Mouse (Mus musculus) thymus, postnatal 36 days (tissue): Measurements from ENCODE around the gene Arpc1a.
"Not testable (repeated sequence)": the region's sequence is repeated elsewhere in the genome, so short reads cannot be mapped to it uniquely, and the experiment has no call there.

Source experiments
- DNase-seq, 2 experiments: peaks; one replicate each; pipeline ENCODE4 v3.0.0; 2022; ENCODE audit warnings: mixed read lengths in 2 of 2

Arpc1a gene

DNA sequence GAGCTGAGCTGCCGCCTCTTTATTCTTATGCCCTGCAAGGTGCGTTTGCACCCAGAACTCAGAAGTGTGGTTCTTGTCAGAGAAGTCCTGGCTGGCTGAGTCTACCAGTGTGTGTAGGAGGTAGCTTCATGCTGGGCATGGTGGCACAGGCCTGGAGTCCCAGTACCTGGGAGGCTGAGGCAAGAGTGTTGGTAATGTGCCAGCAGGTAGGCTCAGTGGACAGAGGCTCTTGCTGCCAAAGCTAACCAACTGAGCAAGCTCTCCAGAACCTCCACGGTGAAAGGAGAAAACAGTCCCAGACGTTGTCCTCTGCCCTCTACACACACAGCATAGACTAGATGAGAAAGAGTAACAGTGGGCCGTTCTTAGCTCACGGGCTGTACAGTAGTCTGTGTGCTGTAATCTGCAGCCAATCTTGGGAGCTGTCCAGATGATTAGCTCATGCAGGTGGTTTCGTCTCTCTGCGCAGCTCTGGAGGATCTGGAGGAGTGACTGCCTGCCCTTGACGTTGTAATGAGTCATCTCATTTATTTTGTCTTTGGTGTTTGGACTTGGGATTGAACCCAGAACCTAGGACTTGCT is 22.2 kb downstream of the Arpc1a start:
- DNase-seq = no peak

DNA sequence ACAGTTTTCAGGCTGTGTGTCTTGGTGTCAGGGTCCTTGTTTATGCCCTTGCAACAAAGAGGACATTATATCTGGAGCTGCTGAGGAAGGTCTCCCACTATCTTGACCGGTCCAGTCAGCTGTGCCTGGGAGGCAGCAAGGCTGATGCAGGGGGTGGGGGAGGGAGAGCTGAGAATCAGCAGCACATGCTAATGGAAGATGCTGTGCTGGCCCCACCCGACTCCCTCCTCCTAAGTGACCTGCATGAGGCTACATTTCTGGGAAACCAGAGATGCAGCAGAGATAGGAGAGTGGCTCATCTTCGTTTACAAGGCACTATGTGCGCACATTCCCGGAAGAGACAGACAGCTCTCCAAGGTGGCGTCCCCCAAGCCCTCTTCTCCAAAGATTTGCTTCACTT is 26.8 kb downstream of the Arpc1a start:
- no peak for DNase-seq

DNA sequence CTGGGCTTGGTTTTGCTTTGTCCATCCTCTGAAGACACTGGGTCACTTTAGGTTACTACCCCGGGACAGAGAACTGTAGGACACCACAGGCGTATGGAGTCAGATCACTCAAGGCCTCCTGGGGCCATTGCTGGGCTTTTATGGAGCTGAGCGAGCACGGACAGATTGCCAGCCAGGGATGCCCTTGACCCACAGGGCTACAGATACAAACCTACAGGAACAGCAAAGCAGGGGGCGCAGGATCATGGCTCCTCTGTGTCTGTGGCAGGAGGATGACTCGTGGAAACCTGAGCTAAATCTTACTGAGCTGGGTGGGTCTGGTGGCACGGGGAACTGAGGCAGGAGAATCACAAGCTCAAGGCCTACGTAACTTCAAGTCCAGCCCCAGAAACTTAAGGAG is 28.9 kb downstream of the Arpc1a start:
- DNase-seq = no peak

DNA sequence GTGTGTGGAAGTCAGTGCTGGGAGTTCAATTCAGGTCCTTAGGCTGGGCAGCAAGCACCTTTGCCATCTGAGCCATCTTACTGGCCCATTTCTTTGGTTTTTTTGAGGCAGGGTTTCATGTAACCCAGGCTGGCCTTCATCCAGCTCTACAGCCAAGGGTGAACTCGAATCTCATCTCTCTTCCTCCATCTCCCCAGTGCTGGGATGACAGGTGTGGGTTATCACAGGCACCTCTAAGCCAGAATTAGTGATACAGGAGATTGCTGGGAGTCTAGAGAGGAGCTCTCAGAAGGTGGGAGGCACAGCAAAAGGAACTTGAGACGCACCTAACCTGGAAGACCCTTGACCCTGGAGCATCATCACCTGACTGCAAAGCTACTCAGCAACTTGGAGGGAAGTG is 29.8 kb downstream of the Arpc1a start:
- DNase-seq = no peak

DNA sequence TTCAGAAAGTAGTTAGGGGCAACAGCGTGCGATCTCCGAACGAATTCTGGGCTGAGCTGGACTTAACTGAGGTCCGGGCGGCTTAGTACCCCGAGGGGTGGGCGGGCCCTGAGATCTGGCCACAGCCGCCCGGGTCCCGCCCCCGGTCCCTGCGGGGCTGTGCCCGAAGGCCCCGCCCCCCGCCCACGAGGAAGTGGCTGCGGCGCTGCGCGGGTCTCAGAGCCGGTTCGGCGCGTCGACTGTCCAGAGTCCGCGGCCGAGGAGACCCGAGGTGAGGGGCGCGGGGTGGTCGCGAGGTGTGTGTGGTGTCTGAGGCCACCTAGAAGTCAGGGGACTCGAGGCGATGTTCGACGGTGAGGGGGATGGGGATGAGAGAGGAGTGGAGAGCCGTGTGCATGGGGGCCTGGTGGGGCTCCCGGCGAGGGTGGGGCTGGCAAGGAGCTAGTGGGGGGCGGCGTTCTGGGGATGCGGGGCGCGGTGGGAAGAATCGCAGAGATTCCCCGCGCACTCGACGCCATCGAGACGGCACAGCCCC is 30.5 kb downstream of the Arpc1a start, which contains the start of gene Arpc1b:
Gene Arpc1b (plus strand): TSS at position 145 of the 535 bp plus-strand sequence.
- peak; percentile 70 to 76 for DNase-seq

DNA sequence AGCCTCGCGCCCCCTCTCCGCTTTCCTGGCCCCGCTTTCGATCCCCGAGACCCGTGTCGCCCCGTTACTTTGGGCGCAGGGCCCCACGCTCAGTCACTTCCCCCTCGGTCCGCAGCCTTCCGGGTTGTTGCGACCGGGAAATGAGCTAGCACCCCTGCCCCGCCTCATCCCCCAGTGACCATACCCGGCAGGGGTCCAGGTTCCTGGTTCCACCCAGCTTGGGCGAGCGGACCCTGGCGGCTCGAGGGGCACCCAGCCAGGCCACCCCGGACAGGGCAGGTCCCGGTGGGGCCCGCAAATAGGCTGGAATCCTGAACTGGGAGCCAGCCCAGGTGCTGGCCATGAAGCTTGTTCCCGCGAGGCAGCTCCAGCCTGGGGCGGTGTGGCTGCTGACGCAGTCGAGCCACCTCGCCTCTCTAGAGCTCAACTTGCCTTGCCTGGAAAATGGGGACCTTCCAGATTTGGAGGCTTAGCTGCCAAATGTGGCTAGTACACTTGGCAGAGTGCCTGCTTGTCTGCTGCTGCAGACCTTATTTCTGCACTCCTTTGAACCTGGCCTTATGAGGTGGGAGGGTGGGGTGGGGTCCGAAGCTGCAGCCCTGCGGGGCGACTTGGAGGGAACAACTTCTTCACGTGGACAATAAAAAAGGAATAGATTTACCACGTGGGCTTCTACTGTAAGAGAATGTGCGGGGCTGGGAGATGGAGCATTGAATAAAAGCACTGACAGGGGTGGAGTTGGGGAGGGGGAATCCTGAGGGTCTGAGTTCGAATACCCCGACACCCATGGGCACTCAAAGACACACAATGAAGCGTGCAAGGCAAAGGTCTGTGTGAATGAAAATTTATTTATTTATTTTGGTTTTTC is 31.2 kb downstream of the Arpc1a start:
- peak; percentile 69 to 76 for DNase-seq

DNA sequence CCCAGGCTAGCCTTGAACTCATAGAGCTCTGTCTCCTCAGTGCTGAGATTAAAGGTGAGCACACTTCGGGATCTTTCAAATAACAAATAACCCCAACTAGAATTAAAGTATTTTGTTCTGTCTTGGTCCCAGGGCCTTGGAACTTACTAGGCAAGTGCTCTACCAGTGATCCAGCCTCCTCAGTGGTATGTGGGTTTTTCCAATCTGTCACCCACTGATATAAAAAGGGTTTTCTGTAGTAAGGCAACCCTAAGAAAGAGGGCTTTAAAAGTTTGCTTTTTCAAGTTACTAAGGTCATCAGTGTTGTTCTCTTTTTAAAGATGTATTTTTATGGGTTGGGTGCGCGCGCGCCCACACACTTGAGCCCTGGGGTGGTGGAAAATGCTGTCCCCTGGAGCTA is 32.1 kb downstream of the Arpc1a start:
- no peak for DNase-seq

DNA sequence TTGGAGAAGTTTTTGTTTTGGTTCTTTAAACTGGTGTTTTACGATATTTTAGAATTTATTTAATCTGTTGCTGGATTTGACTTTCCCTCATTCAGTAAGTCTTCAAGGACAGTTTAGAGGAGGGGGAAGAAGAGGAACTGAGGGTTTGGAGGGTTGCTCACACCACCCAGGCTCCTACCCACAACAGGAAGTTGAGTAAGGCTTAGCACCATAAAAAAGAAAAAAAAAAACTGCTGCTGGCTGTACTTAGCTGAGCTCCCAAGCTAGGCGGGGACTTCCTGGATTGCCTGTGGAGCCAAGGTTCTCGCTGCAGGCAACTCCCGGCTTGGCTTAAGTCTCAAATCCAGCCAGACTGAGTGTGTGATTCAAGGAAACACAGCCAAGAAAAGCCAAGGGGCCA is 32.7 kb downstream of the Arpc1a start:
- peak; percentile 49 to 68 for DNase-seq

DNA sequence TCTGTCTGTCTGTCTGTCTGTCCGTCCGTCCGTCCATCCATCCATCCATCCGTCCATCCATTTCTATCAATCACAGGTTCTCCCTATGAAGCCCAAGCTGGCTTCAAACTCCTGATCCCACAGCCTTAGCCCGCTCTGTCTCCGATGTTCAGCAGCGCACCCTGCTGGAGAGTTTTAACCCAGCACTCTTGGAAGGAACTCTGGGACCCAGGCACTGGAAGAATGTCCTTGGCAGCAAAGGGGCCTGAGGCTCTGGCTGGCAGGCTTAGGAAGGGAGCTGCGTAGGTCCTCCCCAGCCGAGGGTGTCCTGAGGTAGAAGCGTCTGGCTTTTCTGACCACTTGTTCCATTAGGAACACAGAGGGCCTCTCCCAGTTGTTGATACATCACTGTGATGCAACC is 33.3 kb downstream of the Arpc1a start:
- peak; percentile 64 for DNase-seq

DNA sequence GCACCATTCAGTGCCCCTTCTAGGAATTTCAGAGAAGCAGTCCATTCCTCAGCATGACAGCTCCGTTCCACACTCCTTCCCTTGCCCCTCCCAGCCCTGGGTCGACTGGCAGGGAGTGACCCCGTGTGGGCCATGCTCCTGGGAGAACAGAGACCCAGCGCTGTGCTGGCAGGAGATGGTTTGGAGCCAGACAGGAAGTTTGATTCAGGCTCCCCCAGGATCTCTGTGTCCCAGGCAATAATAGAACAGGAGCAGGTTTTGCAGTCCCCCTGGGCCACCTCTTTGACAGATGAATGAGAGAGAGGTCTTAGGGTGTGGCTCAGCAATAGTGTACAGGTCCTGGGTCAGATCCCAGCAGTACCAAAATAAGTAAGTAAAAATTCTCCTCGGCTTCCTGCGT is 34.4 kb downstream of the Arpc1a start:
- no peak for DNase-seq

DNA sequence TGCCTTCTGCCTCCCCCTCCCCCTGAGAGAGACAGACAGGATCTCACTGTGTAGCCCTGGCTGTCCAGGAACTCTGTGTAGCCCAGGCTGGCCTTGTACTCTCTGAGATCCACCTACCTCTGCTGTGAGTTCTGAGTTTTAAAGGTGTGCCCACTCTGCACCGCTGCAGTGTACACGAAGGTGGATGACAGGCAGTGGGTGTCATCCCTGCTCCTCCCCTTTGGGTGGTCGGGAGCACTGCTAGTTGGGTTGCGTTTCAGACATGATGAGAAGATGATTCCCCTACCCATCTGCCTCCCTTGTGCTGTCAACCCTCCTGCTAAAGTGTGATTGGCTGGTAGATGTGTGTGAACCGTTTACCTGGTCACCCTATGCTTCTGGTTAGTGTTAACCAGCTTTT is 34.8 kb downstream of the Arpc1a start:
- DNase-seq = no peak

DNA sequence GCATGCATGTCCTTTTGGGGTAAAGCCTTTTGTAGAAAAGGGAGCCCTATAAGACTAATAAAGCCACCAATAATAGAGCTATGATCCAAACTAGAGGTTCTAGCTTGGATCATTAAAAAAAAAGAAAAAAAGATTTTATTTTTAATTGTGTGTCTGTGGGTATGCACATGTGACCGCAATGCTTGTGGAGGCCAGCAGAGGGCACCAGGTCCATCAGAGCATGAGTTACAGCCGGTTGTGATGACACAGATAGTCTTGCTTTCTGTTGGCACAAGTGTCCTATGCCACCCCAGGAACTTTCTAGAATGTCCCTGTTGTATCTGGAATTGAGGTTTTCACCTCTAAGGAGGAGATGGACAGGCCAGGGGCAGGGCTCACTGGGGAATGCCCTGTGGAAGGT is 35.8 kb downstream of the Arpc1a start:
- no peak for DNase-seq

DNA sequence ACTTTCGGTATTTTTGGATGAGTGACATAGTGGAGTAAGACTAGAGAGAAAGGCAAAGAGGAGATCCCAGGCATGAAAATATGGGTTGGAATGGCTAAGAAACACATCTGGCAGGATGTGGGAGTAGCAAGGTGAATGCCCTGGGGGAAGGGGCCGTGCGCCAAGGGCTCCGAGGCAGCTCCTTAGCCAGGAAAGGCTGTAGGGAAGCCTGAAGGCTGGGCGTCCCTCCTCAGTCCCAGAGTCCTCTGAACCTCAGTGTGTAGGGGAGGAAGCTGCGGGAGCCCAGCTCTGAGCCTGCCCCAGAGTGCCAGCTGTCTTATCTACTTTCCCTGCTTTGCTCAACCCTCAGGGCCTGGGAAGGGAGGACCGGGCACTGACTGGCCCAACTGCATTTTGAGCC is 37.3 kb downstream of the Arpc1a start:
- DNase-seq = no peak

DNA sequence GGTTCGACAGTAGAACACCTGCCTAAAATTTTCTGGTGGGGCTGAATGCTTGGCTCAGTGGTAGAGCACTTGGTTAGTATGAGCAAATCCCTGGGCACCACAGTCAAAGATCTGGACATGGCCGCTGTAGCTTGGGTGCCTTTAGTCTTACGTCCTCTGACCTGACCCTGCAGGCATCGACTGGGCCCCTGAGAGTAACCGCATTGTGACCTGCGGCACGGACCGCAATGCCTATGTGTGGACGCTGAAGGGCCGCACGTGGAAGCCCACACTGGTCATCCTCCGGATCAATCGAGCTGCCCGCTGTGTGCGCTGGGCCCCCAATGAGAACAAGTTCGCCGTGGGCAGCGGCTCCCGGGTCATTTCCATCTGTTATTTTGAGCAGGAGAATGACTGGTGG is 39.8 kb downstream of the Arpc1a start:
- DNase-seq = no peak

DNA sequence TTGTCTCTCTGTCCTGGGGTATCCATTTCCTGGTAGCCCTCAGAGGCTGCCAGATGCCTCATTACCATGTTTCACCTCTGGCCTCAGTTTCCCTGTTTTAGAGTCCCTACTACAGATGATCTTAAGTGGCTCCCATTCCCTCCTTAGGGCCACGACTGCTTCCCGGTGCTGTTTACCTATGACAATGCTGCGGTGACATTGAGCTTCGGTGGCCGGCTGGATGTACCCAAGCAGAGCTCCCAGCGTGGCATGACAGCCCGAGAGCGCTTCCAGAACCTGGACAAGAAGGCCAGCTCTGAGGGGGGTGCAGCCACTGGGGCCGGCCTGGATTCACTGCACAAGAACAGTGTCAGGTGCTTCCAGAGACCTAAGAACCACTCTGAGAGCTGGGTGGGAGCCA is 43.0 kb downstream of the Arpc1a start:
- no peak for DNase-seq

DNA sequence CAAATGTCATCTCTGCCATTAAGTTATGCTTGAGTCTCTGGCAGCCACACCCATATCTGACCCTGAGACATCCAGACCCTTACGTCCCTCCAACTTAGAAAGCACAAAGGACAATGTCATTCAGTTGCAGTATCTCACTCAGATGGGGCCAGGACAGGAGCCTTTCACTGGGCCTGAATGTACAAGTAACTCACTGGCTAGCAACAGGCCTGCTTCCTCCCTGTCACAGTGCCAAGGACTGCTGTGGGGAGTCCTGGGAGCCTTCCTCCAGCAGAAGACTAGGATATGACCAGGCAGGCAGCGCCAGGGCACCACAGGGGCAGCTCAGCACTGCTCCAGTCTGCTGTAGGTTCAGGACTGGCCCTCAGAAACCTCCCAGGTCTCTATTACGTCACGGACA is 45.5 kb downstream of the Arpc1a start:
- DNase-seq = no peak

DNA sequence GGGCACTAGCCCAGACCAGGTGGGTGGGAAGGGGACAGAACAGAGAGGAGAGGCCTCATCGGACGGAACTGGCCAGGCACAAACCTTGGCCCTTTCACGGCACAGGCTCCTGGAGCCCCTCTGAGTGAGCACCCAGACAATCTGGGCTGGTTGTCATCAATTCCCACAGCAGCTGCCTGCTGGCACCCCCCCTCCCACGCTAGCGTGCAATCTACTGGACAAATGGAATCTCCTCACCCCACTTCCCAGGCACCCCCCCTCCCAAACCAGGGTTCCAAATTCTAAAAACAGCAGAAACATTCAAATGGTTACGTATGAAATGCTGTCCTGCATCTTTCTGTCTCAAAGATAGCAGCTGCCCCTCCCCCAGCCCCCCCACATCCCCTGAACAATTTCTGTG is 46.1 kb downstream of the Arpc1a start:
- not testable (repeated sequence) for DNase-seq

DNA sequence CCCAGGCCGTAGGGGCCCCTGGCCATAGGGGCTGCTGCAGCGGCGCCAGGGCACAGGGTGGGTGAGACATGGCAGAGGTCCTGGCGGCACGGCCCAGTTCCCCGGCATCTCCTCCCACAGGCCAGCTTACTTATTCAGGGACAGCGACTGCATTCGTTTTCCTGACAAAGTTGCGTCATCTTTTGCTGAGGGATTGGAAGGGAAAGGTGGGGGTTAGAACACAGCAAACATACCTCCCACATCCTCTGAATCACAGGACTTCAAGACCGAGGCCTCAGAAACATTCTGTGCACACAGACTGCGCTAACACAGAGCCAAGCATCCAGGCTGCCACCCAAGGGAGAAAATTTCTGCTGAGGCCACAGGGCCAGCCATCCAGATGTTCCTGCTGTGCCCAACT is 46.6 kb downstream of the Arpc1a start:
- no peak for DNase-seq

DNA sequence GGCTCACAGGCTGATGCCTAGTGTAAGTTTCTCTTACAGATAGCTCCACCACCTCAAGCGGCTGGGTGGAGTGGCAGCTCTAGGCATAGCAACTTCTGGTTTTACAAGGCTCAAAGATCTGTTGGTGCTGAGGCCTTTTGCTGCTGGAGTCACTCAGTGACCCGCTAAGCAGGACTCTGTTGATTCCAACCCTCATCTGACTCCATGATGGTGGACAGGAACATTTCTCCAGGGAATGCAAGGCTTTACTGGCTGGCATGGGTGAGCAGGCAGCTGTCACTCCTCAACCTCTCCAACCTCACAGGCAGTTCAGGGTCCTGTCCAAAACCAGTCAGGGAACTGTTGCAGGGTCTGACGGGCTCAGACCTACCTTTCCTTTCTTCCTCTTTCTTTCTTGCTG is 47.4 kb downstream of the Arpc1a start:
- no peak for DNase-seq

DNA sequence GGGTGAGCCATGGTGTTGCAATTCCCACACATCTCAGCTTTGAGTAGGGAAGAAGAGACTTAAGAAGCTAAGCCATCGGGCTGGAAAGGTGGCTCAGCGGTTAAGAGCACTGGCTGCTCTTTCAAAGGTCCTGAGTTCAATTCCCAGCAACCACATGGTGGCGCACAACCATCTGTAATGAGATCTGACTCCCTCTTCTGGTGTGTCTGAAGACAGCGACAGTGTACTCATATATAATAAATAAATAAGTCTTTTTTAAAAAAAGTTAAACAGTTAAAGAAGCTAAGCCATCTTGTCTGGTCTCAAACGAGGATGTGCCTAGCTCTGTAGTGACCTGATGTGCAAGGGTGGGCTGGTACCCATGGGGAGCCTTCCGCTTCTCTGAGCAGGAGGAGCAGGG is 49.6 kb downstream of the Arpc1a start:
- not testable (repeated sequence) for DNase-seq

DNA sequence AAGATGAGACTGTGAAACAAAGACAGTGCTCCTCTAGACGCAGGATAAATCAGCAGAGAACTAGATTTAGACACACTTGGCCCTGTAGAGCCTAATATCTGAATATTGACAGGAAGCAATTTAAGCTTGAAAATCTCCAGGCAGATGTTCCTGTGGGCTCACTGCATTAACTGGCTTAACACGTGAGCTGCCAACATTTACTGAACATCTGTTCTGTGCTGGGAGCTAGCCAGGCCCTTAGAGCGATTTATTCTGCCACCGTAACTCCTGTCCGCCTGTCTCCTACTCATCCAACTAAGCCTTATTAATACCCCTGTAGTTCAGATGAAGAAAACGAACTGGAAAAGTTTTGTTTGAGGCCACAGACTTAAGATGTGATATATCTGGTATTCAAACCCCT is 55.2 kb downstream of the Arpc1a start:
- DNase-seq = no peak

DNA sequence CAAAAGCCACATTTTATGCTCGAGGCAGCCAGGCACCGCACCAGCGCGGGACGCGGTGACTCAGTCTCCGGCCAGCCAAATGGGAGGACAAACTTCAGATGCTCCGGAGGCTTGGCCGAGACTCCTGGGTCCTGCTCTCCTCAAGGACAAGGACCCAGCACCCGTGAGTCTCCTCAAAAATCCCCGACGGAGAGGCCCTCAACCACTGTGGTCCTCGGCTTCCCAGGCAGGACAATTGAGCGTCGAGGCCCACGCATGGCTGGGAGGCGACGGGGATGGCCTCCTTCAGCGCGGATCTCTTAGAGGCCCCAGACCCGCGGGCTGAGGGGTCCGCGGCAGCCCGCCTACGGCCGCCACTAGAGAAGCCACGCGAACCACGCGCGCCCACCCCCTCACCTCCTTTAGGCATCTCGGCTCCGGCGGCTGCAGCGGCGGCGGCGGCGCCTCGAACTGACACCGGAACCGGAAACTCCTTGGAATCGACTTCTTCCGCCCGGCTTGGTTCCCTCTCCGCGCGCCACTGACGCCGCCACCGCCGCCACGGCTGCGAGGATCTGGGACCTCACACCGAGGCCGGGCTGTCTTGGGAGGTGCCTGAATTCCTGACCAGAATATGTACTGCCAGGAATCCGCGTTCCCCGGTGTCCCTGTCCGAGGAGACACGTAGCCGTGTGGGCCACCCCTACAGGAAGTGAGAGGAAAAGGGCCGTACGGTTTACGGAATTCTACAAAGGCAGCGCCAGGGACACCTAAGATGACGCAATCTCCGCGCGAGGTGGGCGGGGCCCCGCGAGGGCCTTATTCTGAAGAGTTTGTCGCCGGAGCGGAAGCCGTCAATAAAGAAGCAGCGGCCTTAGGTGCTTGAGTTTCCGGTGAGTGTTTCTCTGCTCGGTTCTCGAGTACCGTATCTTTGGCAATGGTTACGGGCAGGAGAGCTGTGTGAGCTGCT is 56.2 kb downstream of the Arpc1a start, which contains the start of the genes Pdap1 and Bud31:
Gene Pdap1 (minus strand): TSS at position 668 of the 949 bp plus-strand sequence.
Gene Bud31 (plus strand): TSS at position 792 of the 949 bp plus-strand sequence.
- DNase-seq = peak; percentile 94

DNA sequence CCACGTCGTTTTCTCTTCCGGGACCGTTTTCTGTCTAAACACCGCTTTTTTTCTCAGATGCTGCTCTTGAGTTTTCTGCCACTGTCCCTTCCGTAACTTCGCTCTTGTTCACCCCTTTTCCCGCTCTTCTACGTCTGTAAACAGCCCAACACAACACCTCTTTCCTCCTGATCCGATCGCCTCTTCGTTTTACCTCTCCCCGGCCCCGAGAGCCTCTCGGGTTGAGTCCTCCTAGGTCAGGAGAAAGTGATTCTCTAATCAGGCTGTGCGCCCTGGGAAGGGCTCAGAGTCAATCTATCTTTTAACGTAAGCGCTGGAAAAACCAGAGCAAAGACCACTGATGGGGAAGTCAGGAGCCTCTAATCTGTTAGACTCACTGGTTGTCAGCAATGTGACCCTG is 57.0 kb downstream of the Arpc1a start:
- DNase-seq = no peak
